Mouse (Mus musculus) hindbrain, embryonic 14.5 days (tissue): ENCODE results near the gene Tmem14a. TPM values are rescaled to one million over a fixed set of nuclear protein-coding genes. Genes with fewer than 3 reads are reported as not detected.
"Not testable (repeated sequence)": the region's sequence is repeated elsewhere in the genome, so short reads cannot be mapped to it uniquely, and the experiment has no call there.

Experiments used
- ATAC-seq: fragments of 200-750 bp; cut with Nextera tagmentation; 2 replicates; pipeline ENCODE4 v1.8.0; 2017; ENCODE audit warnings: moderate number of reproducible peaks, mild to moderate bottlenecking, moderate TSS enrichment, moderate library complexity; ENCODE audit not compliant: low FRiP score
- DNase-seq: peaks from one replicate; pipeline ENCODE4 v3.0.0-alpha.2; 2015; ENCODE audit warnings: low spot score
- H3K27ac ChIP-seq: fragments of 300-500 bp; sonication (generic); 2 replicates; pipeline ENCODE4 v1.5.1; 2014; ENCODE audit warnings: mild to moderate bottlenecking, moderate library complexity
- H3K27me3 ChIP-seq: fragments of 300-500 bp; sonication (generic); 2 replicates; pipeline ENCODE4 v1.6.1; 2014; ENCODE audit warnings: mild to moderate bottlenecking, low read length, mixed read lengths; ENCODE audit not compliant: control insufficient read depth, insufficient read depth
- H3K36me3 ChIP-seq: fragments of 300-500 bp; sonication (generic); replicated peaks from 2 replicates; pipeline ENCODE4 v1.6.1; 2014; ENCODE audit not compliant: control insufficient read depth, insufficient read depth
- H3K4me1 ChIP-seq: fragments of 300-500 bp; sonication (generic); replicated peaks from 2 replicates; pipeline ENCODE4 v1.6.1; 2014; ENCODE audit warnings: antibody characterized with exemption, low read length, mixed read lengths; ENCODE audit not compliant: control insufficient read depth, insufficient read depth
- H3K4me2 ChIP-seq: fragments of 300-500 bp; sonication (generic); replicated peaks from 2 replicates; pipeline ENCODE4 v1.6.1; 2014; ENCODE audit warnings: mild to moderate bottlenecking, moderate library complexity
- H3K4me3 ChIP-seq: fragments of 300-500 bp; sonication (generic); replicated peaks from 2 replicates; pipeline ENCODE4 v1.5.1; 2014; ENCODE audit warnings: mild to moderate bottlenecking, low read length
- H3K9ac ChIP-seq: fragments of 300-500 bp; sonication (generic); 2 replicates; pipeline ENCODE4 v1.6.1; 2014
- H3K9me3 ChIP-seq: fragments of 300-500 bp; sonication (generic); 2 replicates; pipeline ENCODE4 v1.6.1; 2016; ENCODE audit warnings: low read length; ENCODE audit not compliant: control insufficient read depth
- WGBS: fragments of 180-500 bp; shearing (Covaris S2); extraction: QIAGEN DNeasy Blood & Tissue Kit; methylation state at CpG from one replicate; pipeline ENCODE4 v1.1.7; 2014; 5-methylcytosine and 5-hydroxymethylcytosine counted together
- polyA plus RNA-seq: library from polyadenylated mRNA; unstranded; fragments of >200 nt; fragmentation: Nextera tagmentation; extraction: Ambion mirVana; gene quantifications from 2 replicates; pipeline ENCODE4 v1.2.1, GENCODE M21; 2014

The Tmem14a gene
- polyA plus RNA-seq: 19.5 and 20.0 TPM in 2 replicates

DNA sequence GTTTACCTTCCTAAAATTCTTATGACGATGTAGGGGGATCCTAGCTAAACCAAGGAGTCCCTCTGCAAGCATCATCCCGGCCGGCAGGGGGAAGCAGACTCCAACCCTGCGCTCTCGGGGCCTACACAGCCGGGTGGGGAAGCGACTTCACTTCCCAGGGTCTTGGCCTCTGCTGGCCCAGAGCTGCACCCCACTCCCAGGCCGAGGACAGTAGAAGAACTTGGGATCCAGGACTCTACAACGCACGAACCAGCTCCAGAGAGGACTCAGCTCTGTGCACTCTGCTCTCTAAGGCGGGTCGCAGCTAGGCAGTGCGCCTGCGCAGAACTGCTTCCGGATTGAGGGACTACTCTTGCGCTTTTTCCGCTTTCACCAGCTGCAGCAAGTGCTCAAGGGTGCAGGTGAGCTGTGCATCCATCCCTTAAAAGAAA lies at the start of gene Tmem14a:
Gene Tmem14a, plus strand, starts transcription at position 87 of the 431 bp plus-strand sequence.
- no peaks in the 10 kb centered on the region for H3K27me3 ChIP-seq
- H3K4me1 ChIP-seq: peaks cover 9% of the 10 kb centered on the region
- no peaks in the 10 kb centered on the region for H3K9me3 ChIP-seq
- H3K9ac ChIP-seq: peak within 1 kb of the TSS; percentile 91
- peak within 1 kb of the TSS; percentile 69 for H3K4me3 ChIP-seq
- no peaks in the 10 kb centered on the region for H3K36me3 ChIP-seq
- H3K27ac ChIP-seq: peak within 1 kb of the TSS; percentile 68
- WGBS: 0% methylated on average over 17 of the region's 17 CpGs
- ATAC-seq: peak; percentile 95
- peak; percentile 88 for DNase-seq
- H3K4me2 ChIP-seq: peak within 1 kb of the TSS; percentile 92

DNA sequence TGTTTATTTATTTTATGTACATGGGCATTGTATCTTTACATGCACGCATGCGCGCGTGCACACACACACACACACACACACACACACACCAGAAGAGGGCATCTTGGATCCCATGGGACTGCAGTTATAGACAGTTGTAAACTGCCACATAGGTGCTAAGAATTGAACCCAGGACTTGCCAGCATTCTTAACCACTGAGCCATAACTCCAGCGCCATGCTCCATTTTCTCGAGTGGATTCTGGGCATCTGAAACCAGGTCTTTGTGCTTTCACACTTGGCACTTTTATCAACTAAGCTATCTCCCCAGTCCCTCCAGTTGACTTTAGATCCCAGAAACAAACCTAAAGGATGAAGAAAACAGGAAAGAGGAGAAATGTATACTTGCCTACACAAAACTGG lies 33.2 kb upstream of the Tmem14a start:
- Histone ChIP-seq H3K9ac (no peak overlapping the region), H3K4me2 (no peak overlapping the region), H3K4me3 (no peak overlapping the region), H3K27me3 (no peaks in the 10 kb centered on the region), H3K36me3 (no peaks in the 10 kb centered on the region), H3K4me1 (no peaks in the 10 kb centered on the region), H3K9me3 (no peaks in the 10 kb centered on the region), H3K27ac (no peak overlapping the region)
- DNase-seq: no peak
- WGBS: 98% methylated on average over 6 of the region's 6 CpGs
- ATAC-seq: no peak

DNA sequence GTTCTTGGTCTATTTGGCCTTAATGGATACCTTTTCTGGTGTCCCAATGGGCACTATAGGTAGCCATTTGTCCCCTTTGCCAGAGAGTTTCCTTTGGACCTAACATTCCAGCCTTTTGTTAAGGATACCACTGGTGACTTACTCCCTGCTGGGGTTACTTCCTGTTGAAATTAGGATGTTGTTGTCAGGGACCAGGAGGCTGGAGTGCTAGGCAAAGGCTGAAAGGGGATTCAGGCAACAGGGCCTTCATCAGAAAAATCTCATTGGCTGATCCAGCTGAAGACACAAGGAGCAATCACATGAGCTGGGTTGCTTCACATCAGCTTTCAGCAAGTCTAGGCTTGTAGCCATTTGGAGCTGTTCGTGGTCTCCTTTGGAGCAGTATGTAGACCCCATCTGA lies 12.1 kb upstream of the Tmem14a start:
- Histone ChIP-seq H3K9ac (no peak overlapping the region), H3K9me3 (no peaks in the 10 kb centered on the region), H3K36me3 (no peaks in the 10 kb centered on the region), H3K4me2 (no peak overlapping the region), H3K4me1 (no peaks in the 10 kb centered on the region), H3K27me3 (no peaks in the 10 kb centered on the region), H3K27ac (no peak overlapping the region), H3K4me3 (no peak overlapping the region)
- DNase-seq (no peak), ATAC-seq (no peak)
- 88% methylated on average over 1 of the region's 1 CpGs for WGBS

DNA sequence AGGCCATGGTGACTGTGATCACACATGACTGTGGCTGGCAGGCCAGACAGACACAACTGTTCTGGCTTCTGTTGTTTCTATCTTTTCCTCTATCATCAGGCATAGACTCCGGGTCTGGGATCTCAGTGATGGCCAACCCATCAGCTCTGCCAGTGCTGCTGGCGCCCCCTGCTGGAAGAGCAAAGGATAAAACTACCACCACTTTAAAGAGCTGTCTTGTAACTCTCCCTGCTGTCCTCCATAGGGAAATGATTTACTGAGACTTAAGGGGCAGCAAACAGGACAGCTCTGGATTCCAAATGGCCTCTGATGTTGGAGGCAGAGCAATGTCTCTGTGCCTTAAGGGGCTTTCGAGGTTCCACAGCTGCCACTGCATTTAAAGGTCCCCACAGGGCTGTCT lies 4.8 kb upstream of the Tmem14a start:
- not testable (repeated sequence) for H3K27ac ChIP-seq, ATAC-seq, DNase-seq, H3K9ac ChIP-seq, H3K9me3 ChIP-seq, H3K4me1 ChIP-seq, H3K36me3 ChIP-seq, H3K27me3 ChIP-seq, H3K4me2 ChIP-seq, H3K4me3 ChIP-seq
- WGBS: 20% methylated on average over 3 of the region's 3 CpGs

DNA sequence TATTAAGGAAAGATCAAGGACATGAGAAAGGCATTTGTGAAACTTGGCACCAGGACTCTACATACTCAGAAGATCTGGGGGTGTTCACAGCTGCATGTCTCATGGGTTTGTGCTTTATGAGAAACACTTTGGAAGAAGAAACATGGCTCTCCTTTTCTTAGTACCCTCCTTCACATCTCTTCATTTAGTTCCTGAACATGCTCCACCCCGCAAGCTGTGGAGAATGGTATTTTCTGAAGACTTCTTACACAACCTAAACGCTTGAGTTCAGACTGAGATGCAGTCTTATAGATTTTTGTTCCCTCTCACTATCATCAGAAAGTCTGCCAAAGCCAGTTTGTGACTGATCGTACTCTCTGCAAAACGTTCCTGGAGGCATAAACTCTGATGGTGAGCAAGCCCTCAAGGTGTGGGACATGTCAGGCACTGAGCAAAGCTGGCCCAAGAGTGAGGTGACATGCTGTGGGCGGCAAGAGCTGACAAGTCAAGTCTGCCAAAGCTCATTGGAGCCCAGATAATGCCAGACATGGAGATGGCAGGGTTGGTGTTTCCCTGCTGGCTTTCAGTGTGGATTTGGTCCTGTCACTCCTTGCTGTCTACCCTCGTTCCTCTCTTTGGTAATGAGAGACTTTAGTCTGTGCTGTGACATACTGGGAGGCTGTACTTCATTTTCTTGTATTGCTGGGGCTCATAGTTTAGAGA lies 4.2 kb upstream of the Tmem14a start:
- 81% methylated on average over 6 of the region's 6 CpGs for WGBS
- not testable (repeated sequence) for H3K4me3 ChIP-seq, H3K9me3 ChIP-seq, H3K9ac ChIP-seq, H3K4me1 ChIP-seq, ATAC-seq, H3K27me3 ChIP-seq, DNase-seq, H3K4me2 ChIP-seq, H3K27ac ChIP-seq, H3K36me3 ChIP-seq

DNA sequence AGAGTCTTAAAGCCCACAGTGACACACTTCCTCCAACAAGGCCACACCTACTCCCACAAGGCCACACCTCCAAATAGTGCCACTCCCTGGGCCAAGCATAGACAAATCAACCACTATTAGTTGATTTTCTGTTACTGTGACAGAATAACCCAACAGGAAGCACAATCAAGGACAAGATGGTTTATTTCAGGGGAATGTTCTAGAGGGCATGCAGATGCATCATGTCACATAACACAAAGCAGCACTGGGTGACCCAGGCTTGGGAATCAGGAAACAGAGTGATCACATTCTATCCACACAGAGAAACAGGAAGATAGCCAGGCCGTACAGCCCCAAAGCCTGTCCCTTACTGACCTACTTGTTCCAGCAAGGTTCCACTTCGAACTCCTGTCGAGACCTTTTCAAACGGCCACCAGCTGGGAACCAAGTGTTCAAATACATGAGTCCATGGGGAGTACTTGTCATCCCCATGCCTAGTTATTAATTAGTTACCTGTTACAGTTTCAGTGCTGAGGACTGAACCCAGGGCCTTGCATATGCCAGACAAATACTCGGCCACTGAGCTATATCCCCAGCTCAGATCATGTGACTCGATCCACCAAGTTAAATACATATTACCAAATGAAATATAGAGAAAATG lies 9.5 kb downstream of the Tmem14a start:
- H3K27me3 ChIP-seq: no peaks in the 10 kb centered on the region
- no peak for ATAC-seq
- H3K36me3 ChIP-seq: 0 out of 2 replicates have a peak, but pooled peaks cover 9% of the 10 kb centered on the region
- DNase-seq: no peak
- WGBS: 85% methylated on average over 6 of the region's 6 CpGs
- H3K27ac ChIP-seq: no peak overlapping the region
- no peak overlapping the region for H3K4me2 ChIP-seq
- H3K9me3 ChIP-seq: no peaks in the 10 kb centered on the region
- H3K4me1 ChIP-seq: no peaks in the 10 kb centered on the region
- no peak overlapping the region for H3K9ac ChIP-seq
- H3K4me3 ChIP-seq: no peak overlapping the region

DNA sequence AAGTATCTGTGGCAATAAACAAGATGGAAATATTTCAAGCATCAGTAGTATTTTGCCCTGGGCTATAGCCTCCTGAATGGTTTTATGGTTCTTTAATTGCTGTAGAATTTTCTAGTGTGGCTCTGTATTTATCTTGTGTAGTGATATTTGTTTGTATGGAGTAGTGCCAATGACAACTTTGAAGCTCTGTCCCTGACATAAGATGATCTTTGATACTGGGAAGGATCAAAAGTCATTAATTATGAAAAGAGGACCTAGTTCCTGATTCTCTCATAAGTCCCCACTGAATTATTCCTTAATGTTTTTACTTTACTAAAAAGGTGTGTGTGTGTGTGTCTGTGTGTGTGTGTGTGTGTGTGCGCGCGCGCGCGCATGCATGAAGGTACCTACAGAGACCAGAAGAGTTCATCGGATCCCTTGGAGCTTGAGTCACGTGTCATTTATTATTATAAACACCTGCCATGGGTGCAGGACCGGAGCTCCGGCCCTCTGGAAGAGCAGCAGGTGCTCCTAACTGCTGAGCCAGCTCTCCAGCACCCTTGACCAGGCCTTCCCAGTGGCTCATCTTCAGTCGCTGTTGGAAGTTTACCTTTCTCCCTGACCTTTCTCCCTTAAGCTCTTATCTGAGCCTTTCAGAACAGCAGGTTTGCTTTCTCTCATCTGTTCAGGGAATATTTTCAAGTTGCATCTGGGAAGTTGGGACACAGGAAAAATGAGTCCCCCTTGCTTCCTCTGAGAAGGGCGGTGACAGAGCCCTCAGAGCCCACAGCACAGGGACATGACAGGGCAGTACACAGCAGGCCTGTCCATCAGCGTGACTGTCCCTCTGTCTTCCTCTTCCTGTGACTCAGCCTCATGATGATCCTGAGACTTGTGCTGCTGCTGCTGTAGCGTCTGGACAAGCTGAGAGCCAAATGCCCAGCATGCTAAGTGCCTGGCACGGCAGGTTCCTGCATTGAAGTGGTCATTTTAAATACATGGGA lies 10.7 kb downstream of the Tmem14a start:
- H3K4me1 ChIP-seq, H3K4me2 ChIP-seq, H3K27me3 ChIP-seq, H3K9me3 ChIP-seq, H3K27ac ChIP-seq, ATAC-seq, DNase-seq, H3K4me3 ChIP-seq, H3K36me3 ChIP-seq, H3K9ac ChIP-seq: not testable (repeated sequence)
- 77% methylated on average over 15 of the region's 15 CpGs for WGBS

DNA sequence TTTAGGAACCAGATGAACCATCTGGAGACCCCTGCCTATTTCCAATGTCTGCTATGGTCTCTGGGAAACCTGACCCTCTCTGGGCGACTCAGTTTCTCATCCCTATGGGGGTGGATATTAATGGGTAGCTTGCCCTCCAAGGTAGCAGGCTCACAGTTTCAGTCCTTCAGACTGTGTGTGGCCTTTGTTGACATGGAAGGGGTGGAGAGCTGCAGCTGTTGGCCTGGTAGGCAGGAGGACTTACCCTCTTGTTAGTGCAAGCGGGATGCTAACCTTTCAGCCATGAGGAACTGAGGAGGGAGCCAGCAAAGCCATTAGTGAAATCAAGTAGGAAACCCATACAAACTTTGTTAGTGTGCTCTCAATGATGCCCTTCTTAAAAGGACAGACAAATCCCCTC lies 12.0 kb downstream of the Tmem14a start:
- Histone ChIP-seq H3K4me3 (no peak overlapping the region), H3K36me3 (0 out of 2 replicates have a peak, but pooled peaks cover 9% of the 10 kb centered on the region), H3K4me2 (no peak overlapping the region), H3K27me3 (no peaks in the 10 kb centered on the region), H3K9me3 (no peaks in the 10 kb centered on the region), H3K9ac (no peak overlapping the region), H3K27ac (no peak overlapping the region), H3K4me1 (no peaks in the 10 kb centered on the region)
- WGBS: 64% methylated on average over 2 of the region's 2 CpGs
- ATAC-seq (no peak), DNase-seq (no peak)
